Mouse (Mus musculus): ENCODE results near the gene Adgrd1. TPM values are rescaled to one million over a fixed set of nuclear protein-coding genes. Genes with fewer than 3 reads are reported as not detected.

Gene Adgrd1
- polyA plus RNA-seq, 1 experiment from 2014 or later, result 1.2 TPM

DNA sequence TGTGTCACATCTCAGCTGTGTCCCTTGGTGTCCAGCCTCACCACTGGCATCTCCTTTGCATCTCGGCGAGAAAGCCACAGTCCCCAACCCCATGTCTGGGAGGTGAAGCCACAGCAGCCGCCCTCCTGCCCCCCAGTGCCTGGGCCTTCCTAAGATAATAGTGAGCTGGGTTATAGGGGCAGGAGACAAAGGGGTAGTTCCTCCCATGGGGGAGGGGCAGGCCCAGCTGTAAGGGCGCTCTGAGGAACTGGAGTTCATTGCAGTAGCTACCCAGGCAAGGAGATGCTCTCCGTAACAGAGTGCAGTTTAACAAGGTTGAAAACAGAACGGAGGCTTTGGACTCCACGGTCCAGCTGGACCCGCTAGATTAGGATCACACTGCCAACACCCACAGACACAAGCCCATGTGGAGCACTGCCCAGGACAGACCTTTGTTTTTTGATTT lies 122.0 kb downstream of the Adgrd1 start:
- no peaks in the 10 kb centered on the region for H3K27me3 ChIP-seq (replicated peaks)
- H3K36me3 ChIP-seq, result no peaks in the 10 kb centered on the region
- WGBS, result 26% methylated on average over 8 of the region's 8 CpGs
- no peaks in the 10 kb centered on the region for H3K9me3 ChIP-seq
- H3K27ac ChIP-seq, result no peak overlapping the region
- peaks cover 13% of the 10 kb centered on the region; the same call in 1 of the 2 replicates for H3K4me1 ChIP-seq (replicated peaks)
- ATAC-seq, result no peak
- H3K9ac ChIP-seq, result no peak overlapping the region
- H3K4me2 ChIP-seq (replicated peaks), result no peak overlapping the region
- H3K4me3 ChIP-seq (replicated peaks), result no peak overlapping the region

GRCm38 (mm10) chr5:129219178-129219760 lies 122.7 kb downstream of the Adgrd1 start:
- Histone ChIP-seq H3K4me1 (replicated peaks) (peaks cover 13% of the 10 kb centered on the region; the same call in 1 of the 2 replicates), H3K4me3 (replicated peaks) (no peak overlapping the region), H3K9ac (no peak overlapping the region), H3K4me2 (replicated peaks) (no peak overlapping the region), H3K27me3 (replicated peaks) (no peaks in the 10 kb centered on the region), H3K36me3 (no peaks in the 10 kb centered on the region), H3K9me3 (no peaks in the 10 kb centered on the region), H3K27ac (no peak overlapping the region)
- WGBS, result 88% methylated on average over 5 of the region's 5 CpGs
- no peak for ATAC-seq

DNA sequence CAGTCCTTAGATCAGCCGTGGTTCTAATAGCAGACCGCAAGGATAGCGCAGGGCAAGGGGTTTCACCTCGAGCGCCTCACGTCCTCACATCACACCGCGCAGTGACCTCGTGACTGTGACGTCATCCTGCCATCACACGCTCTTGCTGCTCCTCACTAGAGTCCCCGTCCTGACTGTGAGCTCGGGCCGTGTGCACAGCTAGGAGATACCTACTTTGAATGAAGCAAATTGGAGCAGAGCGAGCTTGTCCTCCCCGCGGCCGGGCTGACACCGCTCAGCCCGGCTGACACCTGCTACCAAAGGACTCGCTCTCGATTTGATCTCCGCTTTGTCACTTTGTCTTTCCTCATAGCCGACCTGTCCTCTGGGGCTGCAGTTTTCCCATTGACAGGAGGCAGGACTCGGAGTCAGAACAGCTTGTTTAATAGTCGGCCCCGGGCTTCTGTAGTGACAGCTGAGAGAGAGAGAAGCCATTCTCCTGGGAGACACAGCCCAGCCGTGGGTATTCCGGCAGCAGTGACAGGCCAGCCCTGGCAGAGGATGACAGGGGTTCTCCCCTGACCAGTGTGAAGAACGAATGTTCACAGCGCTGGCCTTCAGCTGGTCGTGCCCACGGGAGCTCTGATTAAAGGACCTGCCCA lies 129.4 kb downstream of the Adgrd1 start:
- Histone ChIP-seq H3K4me1 (replicated peaks) (no peaks in the 10 kb centered on the region), H3K9ac (no peak overlapping the region), H3K27ac (no peak overlapping the region), H3K36me3 (no peaks in the 10 kb centered on the region), H3K4me2 (replicated peaks) (no peak overlapping the region), H3K4me3 (replicated peaks) (no peak overlapping the region), H3K9me3 (no peaks in the 10 kb centered on the region), H3K27me3 (replicated peaks) (no peaks in the 10 kb centered on the region)
- 68% methylated on average over 33 of the region's 33 CpGs for WGBS
- ATAC-seq, result no peak

DNA sequence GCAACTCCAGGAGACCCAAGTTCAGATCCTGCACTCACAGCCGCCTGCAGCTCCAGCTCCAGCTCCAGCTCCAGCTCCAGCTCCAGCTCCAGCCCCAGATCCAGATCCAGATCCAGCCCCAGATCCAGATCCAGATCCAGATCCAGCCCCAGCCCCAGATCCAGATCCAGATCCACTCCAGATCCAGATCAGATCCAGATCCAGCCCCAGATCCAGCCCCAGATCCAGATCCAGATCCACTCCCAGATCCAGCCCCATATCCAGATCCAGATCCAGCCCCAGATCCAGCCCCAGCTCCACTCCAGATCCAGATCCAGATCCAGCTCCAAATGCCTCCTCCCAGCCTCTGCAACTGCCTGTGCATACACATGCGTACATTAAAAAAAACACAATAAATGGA lies 131.6 kb downstream of the Adgrd1 start:
- 80% methylated on average over 2 of the region's 2 CpGs for WGBS
- Histone ChIP-seq H3K4me1 (replicated peaks) (no peaks in the 10 kb centered on the region), H3K27ac (no peak overlapping the region)

DNA sequence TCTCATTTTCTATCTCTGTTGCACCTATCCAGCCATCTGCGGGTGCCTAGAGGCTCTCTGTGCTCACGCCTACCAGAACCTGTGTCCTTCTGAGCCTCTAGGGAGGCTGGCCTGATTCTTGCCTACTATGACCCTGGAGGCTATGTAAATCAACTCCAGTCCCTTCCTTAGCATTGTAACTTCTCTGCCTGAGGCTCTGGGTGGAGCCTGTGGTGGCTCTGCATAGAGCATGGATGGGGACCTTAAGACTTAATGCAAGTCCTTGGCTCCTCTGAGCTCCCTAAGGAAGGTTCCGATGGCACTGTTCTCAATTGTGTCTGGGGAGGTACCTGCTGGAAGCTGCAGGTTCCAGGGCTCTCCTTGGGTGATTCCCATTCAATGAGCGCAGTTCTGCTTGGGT lies 136.8 kb downstream of the Adgrd1 start:
- WGBS, result 89% methylated on average over 4 of the region's 4 CpGs
- Histone ChIP-seq H3K9me3 (no peaks in the 10 kb centered on the region), H3K27me3 (replicated peaks) (no peaks in the 10 kb centered on the region), H3K4me2 (replicated peaks) (no peak overlapping the region), H3K27ac (no peak overlapping the region), H3K9ac (no peak overlapping the region), H3K4me1 (replicated peaks) (no peaks in the 10 kb centered on the region), H3K36me3 (no peaks in the 10 kb centered on the region), H3K4me3 (replicated peaks) (no peak overlapping the region)
- no peak for ATAC-seq

More for the DNA sequence above, 131.6 kb downstream of the Adgrd1 start:
- Histone ChIP-seq H3K4me3 (replicated peaks) (no peak overlapping the region), H3K27me3 (replicated peaks) (no peaks in the 10 kb centered on the region), H3K4me2 (replicated peaks) (no peak overlapping the region), H3K9ac (no peak overlapping the region), H3K36me3 (no peaks in the 10 kb centered on the region), H3K9me3 (no peaks in the 10 kb centered on the region)
- no peak for ATAC-seq

DNA sequence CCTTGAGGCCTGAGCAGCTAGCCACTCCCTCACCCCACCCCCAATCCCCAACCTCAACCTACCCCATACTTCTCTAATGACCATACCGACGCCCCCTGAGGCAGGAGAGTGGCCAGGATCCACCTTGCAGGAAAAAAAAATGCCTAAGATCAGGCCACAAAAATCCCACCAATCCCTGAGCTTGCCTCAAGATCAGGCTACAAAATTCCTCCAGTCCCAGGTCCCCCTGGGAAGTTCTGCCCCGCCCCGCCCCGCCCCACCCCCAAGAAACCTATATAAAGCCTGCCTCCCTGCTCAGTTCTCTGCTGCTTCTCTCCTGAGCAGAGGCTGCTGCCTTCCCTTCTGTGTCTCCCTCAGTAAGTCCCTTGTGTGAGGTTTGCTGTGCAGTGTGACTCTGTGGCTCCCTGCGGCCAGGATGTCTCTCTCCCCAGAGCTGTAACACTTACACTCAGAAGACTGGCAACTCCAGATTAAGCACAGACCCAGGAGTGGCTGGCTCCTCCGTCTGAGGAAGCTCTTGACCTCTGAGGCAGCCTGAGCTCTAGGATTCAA lies 137.4 kb downstream of the Adgrd1 start:
- Histone ChIP-seq H3K36me3 (no peaks in the 10 kb centered on the region), H3K9me3 (no peaks in the 10 kb centered on the region), H3K9ac (no peak overlapping the region), H3K4me1 (replicated peaks) (no peaks in the 10 kb centered on the region), H3K4me2 (replicated peaks) (no peak overlapping the region), H3K27me3 (replicated peaks) (no peaks in the 10 kb centered on the region), H3K4me3 (replicated peaks) (no peak overlapping the region), H3K27ac (no peak overlapping the region)
- WGBS, result 84% methylated on average over 7 of the region's 7 CpGs
- ATAC-seq, result no peak

DNA sequence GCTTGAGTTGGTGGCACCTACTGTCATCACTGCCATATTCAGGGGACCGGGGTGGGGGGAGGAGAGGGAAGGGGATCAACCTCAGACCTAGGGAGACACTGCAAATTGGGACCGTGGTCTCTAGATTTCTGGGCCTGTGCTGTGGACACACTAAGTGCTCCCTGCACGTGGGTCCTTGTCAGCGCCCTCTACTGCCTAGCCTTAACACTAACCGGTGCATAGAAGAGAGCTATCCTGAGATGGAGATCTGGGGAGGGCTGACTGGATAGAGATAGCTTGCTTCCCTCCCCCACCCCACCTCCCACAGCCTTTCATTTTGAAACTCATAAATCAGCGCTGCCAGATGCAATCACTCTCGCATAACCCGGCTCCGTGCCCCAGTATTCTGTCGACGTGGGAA lies 139.8 kb downstream of the Adgrd1 start:
- H3K27me3 ChIP-seq (replicated peaks), result no peaks in the 10 kb centered on the region
- H3K4me1 ChIP-seq (replicated peaks), result no peaks in the 10 kb centered on the region
- no peak overlapping the region for H3K27ac ChIP-seq
- no peaks in the 10 kb centered on the region for H3K36me3 ChIP-seq
- H3K4me2 ChIP-seq (replicated peaks), result no peak overlapping the region
- ATAC-seq, result no peak
- H3K9ac ChIP-seq, result no peak overlapping the region
- 79% methylated on average over 11 of the region's 11 CpGs for whole genome bisulfite sequencing
- H3K9me3 ChIP-seq, result no peaks in the 10 kb centered on the region
- no peak overlapping the region for H3K4me3 ChIP-seq (replicated peaks)

DNA sequence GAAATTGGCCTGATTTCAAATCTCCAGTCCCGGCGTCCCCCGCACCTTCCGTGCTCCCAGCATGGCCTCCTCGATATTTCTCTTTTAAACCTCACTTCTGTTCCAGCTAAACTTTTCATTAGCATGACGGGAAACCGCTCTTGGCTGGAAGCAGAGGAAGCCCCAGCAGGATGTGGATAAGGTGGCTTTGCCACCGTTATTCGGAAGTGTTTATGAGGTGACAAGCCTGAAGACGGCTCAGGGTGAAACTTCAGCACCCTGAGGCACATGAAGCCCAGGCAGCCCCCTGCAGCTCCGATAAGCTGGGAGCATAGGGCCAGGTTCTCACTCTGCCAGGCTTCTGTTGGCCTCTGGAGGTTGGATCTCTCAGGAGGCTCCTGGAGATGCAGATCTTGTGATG lies 145.3 kb downstream of the Adgrd1 start:
- Histone ChIP-seq H3K27ac (no peak overlapping the region), H3K9ac (no peak overlapping the region), H3K36me3 (no peaks in the 10 kb centered on the region), H3K4me1 (replicated peaks) (no peaks in the 10 kb centered on the region), H3K27me3 (replicated peaks) (no peaks in the 10 kb centered on the region), H3K4me3 (replicated peaks) (no peak overlapping the region), H3K4me2 (replicated peaks) (no peak overlapping the region), H3K9me3 (no peaks in the 10 kb centered on the region)
- 79% methylated on average over 11 of the region's 11 CpGs for WGBS
- no peak for ATAC-seq

- 56% methylated on average over 3 of the region's 3 CpGs for WGBS
- Histone ChIP-seq H3K4me2 (replicated peaks) (no peak overlapping the region), H3K9me3 (no peaks in the 10 kb centered on the region), H3K9ac (no peak overlapping the region), H3K4me1 (replicated peaks) (no peaks in the 10 kb centered on the region), H3K4me3 (replicated peaks) (no peak overlapping the region), H3K27me3 (replicated peaks) (no peaks in the 10 kb centered on the region), H3K36me3 (no peaks in the 10 kb centered on the region), H3K27ac (no peak overlapping the region)
- no peak for ATAC-seq
Observed at GRCm38 (mm10) chr5:129242265-129242664, 145.7 kb downstream of the Adgrd1 start.

GRCm38 (mm10) chr5:129243120-129243519 lies 146.6 kb downstream of the Adgrd1 start:
- Histone ChIP-seq H3K36me3 (no peaks in the 10 kb centered on the region), H3K27me3 (replicated peaks) (no peaks in the 10 kb centered on the region), H3K4me2 (replicated peaks) (no peak overlapping the region), H3K4me3 (replicated peaks) (no peak overlapping the region), H3K9ac (no peak overlapping the region), H3K4me1 (replicated peaks) (no peaks in the 10 kb centered on the region), H3K27ac (no peak overlapping the region), H3K9me3 (no peaks in the 10 kb centered on the region)
- WGBS, result 76% methylated on average over 4 of the region's 4 CpGs
- ATAC-seq, result no peak

GRCm38 (mm10) chr5:129244392-129244791 lies 147.8 kb downstream of the Adgrd1 start:
- ATAC-seq, result no peak

GRCm38 (mm10) chr5:129249080-129249479 lies 152.5 kb downstream of the Adgrd1 start:
- no peak for ATAC-seq
- Histone ChIP-seq H3K4me1 (replicated peaks) (no peaks in the 10 kb centered on the region), H3K27me3 (replicated peaks) (no peaks in the 10 kb centered on the region), H3K9ac (no peak overlapping the region), H3K27ac (no peak overlapping the region), H3K9me3 (no peaks in the 10 kb centered on the region), H3K36me3 (no peaks in the 10 kb centered on the region), H3K4me2 (replicated peaks) (no peak overlapping the region), H3K4me3 (replicated peaks) (no peak overlapping the region)
- WGBS, result 60% methylated on average over 8 of the region's 8 CpGs

More at GRCm38 (mm10) chr5:129244392-129244791, 147.8 kb downstream of the Adgrd1 start:
- Histone ChIP-seq H3K36me3 (no peaks in the 10 kb centered on the region), H3K4me2 (replicated peaks) (no peak overlapping the region), H3K4me1 (replicated peaks) (no peaks in the 10 kb centered on the region), H3K9ac (no peak overlapping the region), H3K4me3 (replicated peaks) (no peak overlapping the region), H3K9me3 (no peaks in the 10 kb centered on the region), H3K27me3 (replicated peaks) (no peaks in the 10 kb centered on the region), H3K27ac (no peak overlapping the region)
- 50% methylated on average over 5 of the region's 5 CpGs for WGBS

Data from intestine, embryonic 15.5 days (tissue).